ENCODE assay signal across 23 mouse cellular contexts in genomic region chr5:89010116-89010515, GRCm38 (mm10).
A peak's percentile ranks its signal among the peaks of the same experiment; 100 is the strongest.
DNase-seq lines count a peak whose midpoint lies in the region; ATAC-seq and TF ChIP-seq lines count a peak whose summit lies in the region.
"Had no signal": no experiment of that assay in that cellular context is flagged by ENCODE, and none has a peak within 500 bp of the region (broad histone marks: within the 10 kb centered on the region; RNA-seq: fewer than 3 reads in every experiment).

No protein-coding gene starts in this region.

- no peaks in the 10 kb centered on the region for H3K27me3 ChIP-seq in limb, embryonic 14.5 days (ENCODE audit: control insufficient read depth, insufficient read depth, low read length)
- H3K27me3 ChIP-seq: CH12.LX; embryonic facial prominence, embryonic 12.5 days; hindbrain, embryonic 13.5 days had no signal

- no peak for TF ChIP-seq CTCF in layer of hippocampus, adult 2 months (conservative IDR thresholded peaks at IDR 0.05)

- H3K36me3 ChIP-seq in limb, embryonic 14.5 days (ENCODE audit: control insufficient read depth, insufficient read depth, low read length) = no peaks in the 10 kb centered on the region
- H3K36me3 ChIP-seq: embryonic facial prominence, embryonic 12.5 days; forebrain, embryonic 10.5 days; heart, embryonic 10.5 days; hindbrain, embryonic 13.5 days had no signal

- 12% methylated on average over 5 of the region's 5 CpGs for WGBS in limb, embryonic 14.5 days

- ATAC-seq in limb, embryonic 14.5 days (ENCODE audit: low FRiP score, low read depth) = no peak
- no peak for ATAC-seq in erythroid progenitor cell, adult 5-6 weeks (replicated peaks; ENCODE audit: low FRiP score, poor library complexity, severe bottlenecking)
- ATAC-seq: forebrain, embryonic 14.5 days; hindbrain, postnatal 0 days had no signal

- TF ChIP-seq POLR2A in limb, embryonic 14.5 days (IDR thresholded peaks at IDR 0.05; ENCODE audit: borderline replicate concordance, extremely low read depth, insufficient read depth, insufficient read length) = no peak

- peak; percentile 35 for DNase-seq in embryo, embryonic 11 days
- no peak for DNase-seq in embryo, embryonic 9.5 days (ENCODE audit: extremely low spot score)
- DNase-seq in layer of hippocampus, adult 2 months (ENCODE audit: low spot score in 2 of 2) = peak in 1 of 2 experiments; percentile 6
- DNase-seq in layer of hippocampus, postnatal 36 days = no peak
- DNase-seq in NIH3T3 (ENCODE audit: low read depth) = peak; percentile 43
- peak; percentile 59 for DNase-seq in limb, embryonic 14.5 days (ENCODE audit: low spot score)
- DNase-seq in adrenal gland, postnatal 36 days = no peak
- DNase-seq: adrenal gland, adult 2 months; adrenal gland, postnatal 25 days; cerebellum, adult 2 months; cerebellum, postnatal 10 days; gastrocnemius, postnatal 10 days; heart, adult 18-20 months; heart, postnatal 10 days; heart, postnatal 4 days had no signal

- H3K4me2 ChIP-seq in limb, embryonic 14.5 days (replicated peaks; ENCODE audit: low read depth, low read length, severe bottlenecking) = no peak overlapping the region
- H3K4me2 ChIP-seq: embryonic facial prominence, embryonic 12.5 days; hindbrain, embryonic 13.5 days had no signal

- no peaks in the 10 kb centered on the region for H3K4me1 ChIP-seq in limb, embryonic 14.5 days (ENCODE audit: control insufficient read depth, insufficient read depth, low read length)
- H3K4me1 ChIP-seq: forebrain, embryonic 10.5 days; heart, embryonic 10.5 days; hindbrain, embryonic 13.5 days had no signal

- H3K9me3 ChIP-seq in limb, embryonic 14.5 days (ENCODE audit: control insufficient read depth, low read length) = no peaks in the 10 kb centered on the region
- H3K9me3 ChIP-seq: embryonic facial prominence, embryonic 12.5 days; forebrain, embryonic 10.5 days; heart, embryonic 10.5 days; hindbrain, embryonic 13.5 days had no signal

- H3K4me3 ChIP-seq in layer of hippocampus, adult 2 months = no peak overlapping the region
- no peak overlapping the region for H3K4me3 ChIP-seq in limb, embryonic 14.5 days (replicated peaks; ENCODE audit: low read length)
- H3K4me3 ChIP-seq: embryonic facial prominence, embryonic 12.5 days; forebrain, embryonic 10.5 days; heart, embryonic 10.5 days; hindbrain, embryonic 13.5 days had no signal

- 0 out of 2 replicates have a peak overlapping the region, but pooled peaks have one; percentile 14 for H3K27ac ChIP-seq in layer of hippocampus, adult 2 months
- H3K27ac ChIP-seq in limb, embryonic 14.5 days (replicated peaks; ENCODE audit: low read depth, low read length) = no peak overlapping the region
- H3K27ac ChIP-seq: embryonic facial prominence, embryonic 12.5 days; forebrain, embryonic 10.5 days; heart, embryonic 10.5 days; hindbrain, embryonic 13.5 days; hindbrain, postnatal 0 days had no signal

- H3K9ac ChIP-seq in limb, embryonic 14.5 days (ENCODE audit: low read depth, low read length, severe bottlenecking) = no peak overlapping the region
- H3K9ac ChIP-seq: embryonic facial prominence, embryonic 12.5 days; hindbrain, embryonic 13.5 days had no signal

Comparison
In these comparisons a context has a peak if more than half of its experiments do, and no peak if none do; other contexts are left out.
1. DNase-seq: peak in embryo, embryonic 11 days (single experiment), NIH3T3 (single experiment) and limb, embryonic 14.5 days (single experiment); none in embryo, embryonic 9.5 days (single experiment), layer of hippocampus, postnatal 36 days (0 of 2) and adrenal gland, postnatal 36 days (0 of 2).